Mouse (Mus musculus) brain, embryonic 14.5 days (tissue): ENCODE measurements at regions not wholly inside any gene's neighbourhood (a gene's known extent, or its start where the extent isn't known, plus 50 kb on each side); places are given as distances from the start of the nearest gene placed in this dataset.

Source experiments
- CTCF ChIP-seq: fragments of 200-500 bp; IDR thresholded peaks from 2 replicates; pipeline ENCODE4 v1.5.1; 2012; ENCODE audit warnings: inconsistent platforms, mild to moderate bottlenecking, moderate library complexity, borderline replicate concordance; ENCODE audit not compliant: insufficient read depth, insufficient read length; ENCODE audit errors: extremely low read depth
- POLR2A ChIP-seq: fragments of 200-500 bp; IDR thresholded peaks from 2 replicates; pipeline ENCODE4 v1.6.1; 2012; ENCODE audit warnings: mild to moderate bottlenecking, inconsistent platforms, borderline replicate concordance; ENCODE audit not compliant: poor library complexity, insufficient read depth, insufficient read length, severe bottlenecking; ENCODE audit errors: extremely low read depth

DNA sequence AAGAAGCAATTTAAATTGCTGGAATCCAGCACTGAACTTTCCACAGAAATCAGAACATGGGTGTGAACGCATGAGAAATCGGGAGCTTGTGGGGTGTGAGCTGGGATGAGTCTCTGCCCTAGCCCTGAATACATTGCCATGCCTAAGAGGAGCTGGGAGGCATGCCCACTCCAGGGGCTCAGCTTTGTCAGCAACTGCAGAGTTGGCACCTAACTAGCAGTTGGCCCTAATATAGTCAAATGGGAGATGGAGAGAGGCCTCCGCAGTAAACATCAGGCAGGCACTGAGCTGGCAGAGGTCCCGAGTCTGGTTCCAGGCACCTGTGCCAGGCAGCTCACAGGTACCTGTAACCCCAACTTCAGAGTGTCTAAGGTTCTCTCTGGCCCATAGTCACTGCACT lies 260.1 kb upstream of the Cdh4 start:
- TF ChIP-seq POLR2A (no peak), CTCF (no peak)
